In the genomic region with DNA sequence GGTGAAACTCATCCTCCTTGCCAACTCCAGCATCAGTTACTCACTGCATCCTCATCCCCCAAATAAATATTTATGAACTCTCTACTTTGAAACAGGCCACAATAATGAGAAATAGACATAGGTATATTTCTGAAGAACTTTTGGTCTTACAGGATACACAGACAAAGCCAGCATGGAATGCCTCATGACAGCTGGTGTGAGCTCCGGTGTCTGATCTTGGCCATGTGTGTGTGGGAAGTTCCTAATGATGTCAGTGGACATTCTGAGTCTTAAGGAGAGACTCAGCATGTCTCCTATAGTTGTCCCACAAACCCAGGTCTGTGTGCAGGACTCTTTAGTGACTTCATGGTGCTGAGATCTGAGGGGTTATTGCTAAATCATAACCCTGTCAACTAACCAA, we compare ENCODE assay signal across 29 mouse cellular contexts.
"Had no signal": no experiment of that assay in that cellular context is flagged by ENCODE, and none has a peak within 500 bp of the region (broad histone marks: within the 10 kb centered on the region; RNA-seq: fewer than 3 reads in every experiment).

No protein-coding gene starts in this region.

- H3K27me3 ChIP-seq: heart, embryonic 12.5 days; heart, embryonic 13.5 days; heart, embryonic 15.5 days; hindbrain, embryonic 12.5 days; hindbrain, embryonic 13.5 days; hindbrain, embryonic 15.5 days; intestine, embryonic 15.5 days; kidney, embryonic 15.5 days had no signal

- H3K4me2 ChIP-seq: heart, embryonic 11.5 days; heart, embryonic 12.5 days; heart, embryonic 13.5 days; heart, embryonic 15.5 days; hindbrain, embryonic 12.5 days; hindbrain, embryonic 13.5 days; hindbrain, embryonic 14.5 days; hindbrain, embryonic 15.5 days; intestine, embryonic 15.5 days; kidney, embryonic 15.5 days had no signal

- H3K36me3 ChIP-seq: heart, embryonic 10.5 days; heart, embryonic 12.5 days; heart, embryonic 13.5 days; heart, embryonic 15.5 days; hindbrain, embryonic 10.5 days; hindbrain, embryonic 12.5 days; hindbrain, embryonic 13.5 days; hindbrain, embryonic 15.5 days; intestine, embryonic 15.5 days; kidney, embryonic 15.5 days had no signal

- H3K4me3 ChIP-seq: heart, embryonic 10.5 days; heart, embryonic 12.5 days; heart, embryonic 13.5 days; heart, embryonic 15.5 days; hindbrain, embryonic 10.5 days; hindbrain, embryonic 12.5 days; hindbrain, embryonic 13.5 days; hindbrain, embryonic 15.5 days; intestine, embryonic 15.5 days; kidney, embryonic 15.5 days; layer of hippocampus, adult 2 months had no signal

- DNase-seq: heart, postnatal 10 days; heart, postnatal 14 days; heart, postnatal 36 days; heart, postnatal 4 days; kidney, adult 11 months; kidney, adult 18-20 months; kidney, adult 2 months; kidney, adult 8-10 months; kidney, adult 9 months; kidney, postnatal 10 days; kidney, postnatal 14 days; kidney, postnatal 25 days; kidney, postnatal 36 days; kidney, postnatal 4 days; layer of hippocampus, adult 9-11 months; layer of hippocampus, postnatal 36 days had no signal
